Mouse (Mus musculus) liver, postnatal 0 days (tissue): ENCODE measurements around the gene Ftsj3.

Source experiments
- CTCF ChIP-seq: sonication (generic); IDR thresholded peaks from 2 replicates; pipeline ENCODE4 v1.5.1; 2016; ENCODE audit warnings: antibody characterized with exemption, low read depth
- EP300 ChIP-seq: IDR thresholded peaks from 2 replicates; pipeline ENCODE4 v1.6.1; 2016; ENCODE audit warnings: antibody characterized with exemption, low read depth, mild to moderate bottlenecking

DNA sequence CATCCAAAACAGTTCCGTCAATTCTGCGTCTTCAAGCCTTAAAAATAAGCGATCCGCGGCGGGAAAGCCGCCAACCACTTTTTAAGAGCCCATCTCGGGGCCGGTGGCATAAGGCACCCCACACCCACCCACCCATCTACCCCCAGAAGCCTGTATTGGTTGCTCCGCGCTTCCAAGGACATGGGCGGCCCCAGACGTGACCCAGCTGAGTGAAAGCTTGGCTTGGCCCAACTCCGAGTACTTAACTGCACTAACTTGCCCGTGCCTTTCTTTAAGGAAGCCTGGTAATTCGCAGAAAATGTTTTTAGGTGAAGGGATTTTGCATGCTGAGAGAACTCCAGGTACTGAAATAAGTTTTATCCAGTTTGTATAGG lies 17.4 kb upstream of the Ftsj3 start:
- no peak for TF ChIP-seq CTCF
- no peak; the same call in 1 of the 2 replicates for TF ChIP-seq EP300
